19 mouse cellular contexts compared by ENCODE assay signal in genomic region chr15:84888066-84888465, GRCm38 (mm10). TPM values are rescaled to one million over a fixed set of nuclear protein-coding genes. Genes with fewer than 3 reads are reported as not detected.
DNase-seq lines count a peak whose midpoint lies in the region; ATAC-seq lines count a peak whose summit lies in the region.
"Had no signal": no experiment of that assay in that cellular context is flagged by ENCODE, and none has a peak within 500 bp of the region (broad histone marks: within the 10 kb centered on the region; RNA-seq: fewer than 3 reads in every experiment).

No protein-coding gene starts in this region.

- no peaks in the 10 kb centered on the region for H3K9me3 ChIP-seq in midbrain, embryonic 14.5 days (ENCODE audit: control insufficient read depth, low read length)
- no peaks in the 10 kb centered on the region for H3K9me3 ChIP-seq in midbrain, embryonic 13.5 days
- H3K9me3 ChIP-seq: heart, embryonic 15.5 days; limb, embryonic 13.5 days; lung, embryonic 15.5 days had no signal

- peak; percentile 13 to 34 for DNase-seq in adrenal gland, adult (ENCODE audit: inconsistent age in 2 of 2, low spot score in 1 of 2)
- no peak for DNase-seq in adrenal gland, adult 2 months
- peak; percentile 58 to 69 for DNase-seq in cerebellum, postnatal 14 days
- DNase-seq in cerebellum, adult 9-10 months, result no peak
- peak; percentile 66 for DNase-seq in midbrain, embryonic 14.5 days
- peak; percentile 33 to 54 for DNase-seq in layer of hippocampus, adult 18-20 months (ENCODE audit: low spot score in 2 of 2)
- DNase-seq in lung, postnatal 10 days, result no peak
- DNase-seq: gastrocnemius, postnatal 25 days; heart, adult 2 months; kidney, adult 18-20 months had no signal

- peaks cover 7% of the 10 kb centered on the region; the same call in 1 of the 2 replicates for H3K4me1 ChIP-seq in midbrain, embryonic 14.5 days (ENCODE audit: control insufficient read depth, insufficient read depth, low read length)
- H3K4me1 ChIP-seq in midbrain, embryonic 13.5 days (replicated peaks), result peaks cover 14% of the 10 kb centered on the region
- H3K4me1 ChIP-seq: heart, embryonic 15.5 days; limb, embryonic 13.5 days; lung, embryonic 15.5 days had no signal

- H3K4me3 ChIP-seq in midbrain, embryonic 14.5 days (replicated peaks; ENCODE audit: low read depth, low read length), result no peak overlapping the region
- H3K4me3 ChIP-seq in midbrain, embryonic 13.5 days (replicated peaks), result no peak overlapping the region
- H3K4me3 ChIP-seq: heart, adult 2 months; heart, embryonic 15.5 days; limb, embryonic 13.5 days; lung, embryonic 15.5 days had no signal

- H3K36me3 ChIP-seq in midbrain, embryonic 14.5 days (ENCODE audit: control insufficient read depth, insufficient read depth, low read length), result no peaks in the 10 kb centered on the region
- H3K36me3 ChIP-seq in midbrain, embryonic 13.5 days, result no peaks in the 10 kb centered on the region
- H3K36me3 ChIP-seq: heart, embryonic 15.5 days; limb, embryonic 13.5 days; lung, embryonic 15.5 days had no signal

- 47% methylated on average over 12 of the region's 12 CpGs for WGBS in midbrain, embryonic 14.5 days
- 64% methylated on average over 12 of the region's 12 CpGs for WGBS in midbrain, embryonic 13.5 days

- no peak for ATAC-seq in midbrain, embryonic 14.5 days (ENCODE audit: low FRiP score, low TSS enrichment)
- ATAC-seq in midbrain, embryonic 13.5 days, result no peak
- ATAC-seq: Patski had no signal

- no peak overlapping the region for H3K4me2 ChIP-seq in midbrain, embryonic 14.5 days (ENCODE audit: low read length)
- H3K4me2 ChIP-seq in midbrain, embryonic 13.5 days (replicated peaks), result no peak overlapping the region
- H3K4me2 ChIP-seq: heart, embryonic 15.5 days; limb, embryonic 13.5 days; lung, embryonic 15.5 days; midbrain, embryonic 11.5 days had no signal

- no peak overlapping the region for H3K9ac ChIP-seq in midbrain, embryonic 14.5 days (replicated peaks; ENCODE audit: low read length)
- H3K9ac ChIP-seq in midbrain, embryonic 13.5 days (replicated peaks), result no peak overlapping the region; the same call in 1 of the 2 replicates
- H3K9ac ChIP-seq: heart, embryonic 15.5 days; limb, embryonic 13.5 days; liver, embryonic 14.5 days; lung, embryonic 15.5 days had no signal

- H3K27ac ChIP-seq in midbrain, embryonic 14.5 days (replicated peaks; ENCODE audit: low read depth, low read length), result no peak overlapping the region
- no peak overlapping the region for H3K27ac ChIP-seq in midbrain, embryonic 13.5 days
- H3K27ac ChIP-seq: heart, adult 2 months; heart, embryonic 15.5 days; kidney, postnatal 0 days; limb, embryonic 13.5 days; liver, embryonic 14.5 days; lung, embryonic 15.5 days; macrophage had no signal

- no peaks in the 10 kb centered on the region for H3K27me3 ChIP-seq in midbrain, embryonic 14.5 days (ENCODE audit: control insufficient read depth, insufficient read depth, low read length)
- H3K27me3 ChIP-seq in midbrain, embryonic 13.5 days, result 0 out of 2 replicates have a peak, but pooled peaks cover 3% of the 10 kb centered on the region
- H3K27me3 ChIP-seq: limb, embryonic 13.5 days; lung, embryonic 15.5 days had no signal

RNA-seq across cellular contexts. Expression of gene Gm29666, which starts 31.8 kb away (rescaled TPM):
- total RNA-seq in adrenal gland, adult 2 months (2021), result under 1 TPM; 0.14 to 0.17 TPM
- polyA plus RNA-seq in adrenal gland, adult 2 months (2012; rRNA removed), result 0.10 and 0.15 TPM in 2 replicates
- 0.46 and 0.51 TPM in 2 replicates for polyA plus RNA-seq in midbrain, embryonic 14.5 days (2014; fragmentation: Nextera tagmentation; extraction: Ambion mirVana)
- 0.71 and 0.87 TPM in 2 replicates for polyA plus RNA-seq in midbrain, embryonic 13.5 days (2015; fragmentation: Nextera tagmentation; extraction: Ambion mirVana)
- total RNA-seq in layer of hippocampus, adult 18-20 months (2021), result 1 to 10 TPM; 1.0 to 1.1 TPM

RNA-seq across cellular contexts. Expression of gene Phf21b, which starts 32.2 kb away (rescaled TPM):
- 1 to 10 TPM; 1.7 to 1.8 TPM for total RNA-seq in adrenal gland, adult 2 months (2021)
- 5.2 and 5.5 TPM in 2 replicates for polyA plus RNA-seq in adrenal gland, adult 2 months (2012; rRNA removed)
- polyA plus RNA-seq in midbrain, embryonic 14.5 days (2014; fragmentation: Nextera tagmentation; extraction: Ambion mirVana), result 21.7 and 27.4 TPM in 2 replicates
- 16.2 and 18.8 TPM in 2 replicates for polyA plus RNA-seq in midbrain, embryonic 13.5 days (2015; fragmentation: Nextera tagmentation; extraction: Ambion mirVana)
- total RNA-seq in layer of hippocampus, adult 18-20 months (2021), result 10 to 100 TPM in 1 of 2 experiments, 1 to 10 TPM in 1; 9.9 to 11.1 TPM

RNA-seq across cellular contexts. Expression of gene Nup50, which starts 35.1 kb away (rescaled TPM):
- 10 to 100 TPM; 31.8 to 44.1 TPM for total RNA-seq in adrenal gland, adult 2 months (2021)
- 6.0 and 6.6 TPM in 2 replicates for polyA plus RNA-seq in adrenal gland, adult 2 months (2012; rRNA removed)
- 19.4 and 28.7 TPM in 2 replicates for polyA plus RNA-seq in midbrain, embryonic 14.5 days (2014; fragmentation: Nextera tagmentation; extraction: Ambion mirVana)
- polyA plus RNA-seq in midbrain, embryonic 13.5 days (2015; fragmentation: Nextera tagmentation; extraction: Ambion mirVana), result 37.3 and 39.4 TPM in 2 replicates
- 10 to 100 TPM; 35.3 to 37.9 TPM for total RNA-seq in layer of hippocampus, adult 18-20 months (2021)

Comparison
In these comparisons a context has a peak if more than half of its experiments do, and no peak if none do; other contexts are left out.
1. DNase-seq: peak in adrenal gland, adult (2 of 2), cerebellum, postnatal 14 days (2 of 2), midbrain, embryonic 14.5 days (single experiment) and layer of hippocampus, adult 18-20 months (2 of 2); none in adrenal gland, adult 2 months (single experiment), cerebellum, adult 9-10 months (single experiment) and lung, postnatal 10 days (single experiment).